Mouse (Mus musculus) Patski (cell line): ENCODE results near the gene Sdhaf3. TPM values are rescaled to one million over a fixed set of nuclear protein-coding genes. Genes with fewer than 3 reads are reported as not detected.

Experiments used
- ATAC-seq: fragments of 100-300 bp; one replicate; pipeline ENCODE4 v1.8.0; 2021
- CTCF ChIA-PET: fragments of 350-600 bp; sonication (Branson Sonifier 250); formaldehyde crosslinking; loops from one replicate; lab custom pipeline; 2022; ENCODE audit warnings: inconsistent platforms; lab: Charles Lee
- POLR2A ChIA-PET: fragments of 350-600 bp; sonication (Branson Sonifier 250); formaldehyde crosslinking; loops from one replicate; lab custom pipeline; 2022; ENCODE audit warnings: antibody characterized with exemption, inconsistent platforms; lab: Charles Lee
- DNase-seq: peaks from one replicate; pipeline ENCODE4 v3.0.0-alpha.2; 2011; ENCODE audit warnings: low read depth, low spot score
- H3K27me3 ChIP-seq: fragments of 371-371 bp; one replicate; pipeline ENCODE4 v1.5.1; 2021
- CTCF ChIP-seq: fragments of 100-300 bp; IDR thresholded peaks from one replicate; pipeline ENCODE4 v1.5.1; 2021
- in situ Hi-C: fragments of 300-500 bp; cut with MboI; formaldehyde crosslinking; loops from 3 replicates; pipeline ENCODE4 v1.11.1; 2018; ENCODE audit warnings: low pct_unique_long_range_greater_than_20kb, mixed read lengths
- polyA plus RNA-seq: library from polyadenylated mRNA; unstranded; gene quantifications from one replicate; pipeline ENCODE4 v1.2.3, GENCODE M21; 2021

Gene Sdhaf3
- polyA plus RNA-seq, result 2.6 TPM

DNA sequence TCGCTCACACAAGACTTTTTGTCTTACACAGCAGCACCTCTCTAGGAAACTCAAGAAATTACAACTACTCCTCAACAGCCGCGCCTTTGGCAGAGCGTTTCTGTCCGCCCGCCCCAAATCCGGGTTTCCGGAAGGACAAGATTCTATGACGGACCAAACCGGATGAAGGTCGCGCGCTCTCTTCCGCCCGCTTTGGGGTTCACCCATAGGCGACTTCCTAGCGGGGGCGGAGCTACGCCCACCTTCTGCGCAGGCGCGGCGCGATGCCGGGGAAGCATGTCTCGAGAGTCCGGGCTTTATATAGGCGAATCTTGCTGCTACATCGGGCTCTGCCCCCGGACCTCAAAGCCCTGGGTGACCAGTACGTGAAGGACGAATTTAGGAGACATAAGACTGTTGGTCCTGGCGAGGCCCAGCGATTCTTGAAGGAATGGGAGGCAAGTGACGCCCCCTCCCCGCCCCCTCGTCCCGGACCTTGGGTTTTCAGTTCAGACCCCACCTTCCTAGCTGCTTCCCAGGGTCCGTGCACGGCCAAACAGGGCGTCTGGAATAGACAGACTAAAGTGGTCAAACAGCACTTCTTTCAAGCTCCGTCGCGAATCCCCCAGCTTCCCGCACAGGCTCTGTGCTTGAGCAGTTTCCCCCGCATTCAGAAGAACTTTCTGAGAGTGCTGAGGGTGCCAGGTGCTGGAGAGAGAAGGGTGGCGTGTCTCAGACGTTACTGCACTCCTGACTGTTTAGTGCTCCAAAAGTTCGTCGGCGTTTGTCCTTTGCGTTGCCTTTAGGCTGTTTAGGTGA lies at the start of gene Sdhaf3:
Gene Sdhaf3, plus strand, starts transcription at position 241 of the 798 bp plus-strand sequence.
- POLR2A ChIA-PET, result interaction anchor here (0.6 kb wide), 1 partner anchor 64 kb away, joined by 3 read pairs; no protein-coding TSS in a partner anchor
- peak; percentile 72 for DNase-seq
- in situ Hi-C loops, result no loop called here
- TF ChIP-seq CTCF, result peak; percentile 55
- CTCF ChIA-PET, result interaction anchor here (0.8 to 1.3 kb wide), 3 partner anchors 12 to 957 kb away, joined by 3 to 4 read pairs (median 4); no protein-coding TSS in a partner anchor
- peaks cover 10% of the 10 kb centered on the region for H3K27me3 ChIP-seq
- peak; percentile 99 for ATAC-seq

DNA sequence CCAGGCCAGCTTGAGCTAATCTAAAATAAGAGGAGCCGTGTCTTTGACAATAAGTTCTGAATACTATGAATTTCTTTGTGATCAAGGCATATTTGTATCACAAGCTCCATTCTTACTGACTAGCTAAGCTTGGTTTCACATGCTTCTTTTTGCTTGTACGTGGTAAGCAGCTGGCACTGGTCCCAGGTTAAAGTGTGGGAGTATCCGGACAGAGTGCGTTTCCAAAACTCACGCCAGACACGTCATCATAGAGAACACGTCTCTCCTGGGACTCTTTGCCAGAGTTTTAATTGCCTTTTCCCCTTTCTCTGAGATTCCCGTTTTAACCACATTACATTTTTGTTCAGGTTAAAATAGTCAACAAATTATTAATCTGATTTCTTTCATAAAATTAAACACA lies 46.2 kb upstream of the Sdhaf3 start:
- ChIA-PET POLR2A (no interaction called here), CTCF (no interaction called here)
- in situ Hi-C loops, result loop anchor here (10.0 kb wide), 1 partner anchor 1045 kb away; no protein-coding TSS in a partner anchor
- peak; percentile 13 for DNase-seq
- ATAC-seq, result no peak
- no peak for TF ChIP-seq CTCF
- H3K27me3 ChIP-seq, result peaks cover 4% of the 10 kb centered on the region

- no peak for TF ChIP-seq CTCF
- ATAC-seq (no peak), DNase-seq (no peak)
- in situ Hi-C loops, result no loop called here
- CTCF ChIA-PET, result interaction anchor here (1.0 to 1.4 kb wide), 3 partner anchors 19 to 30 kb away, joined by 3 to 4 read pairs (median 3); no protein-coding TSS in a partner anchor
- peaks cover 4% of the 10 kb centered on the region for H3K27me3 ChIP-seq
- POLR2A ChIA-PET, result interaction anchor here (0.7 kb wide), 1 partner anchor 9 kb away, joined by 3 read pairs; no protein-coding TSS in a partner anchor
Measured at GRCm38 (mm10) chr6:6914304-6914703, 41.5 kb upstream of the Sdhaf3 start.

GRCm38 (mm10) chr6:6914849-6915525 lies 40.8 kb upstream of the Sdhaf3 start:
- TF ChIP-seq CTCF, result peak; percentile 67
- in situ Hi-C loops, result no loop called here
- peak; percentile 73 for ATAC-seq
- DNase-seq, result no peak
- POLR2A ChIA-PET, result no interaction called here
- H3K27me3 ChIP-seq, result peaks cover 4% of the 10 kb centered on the region
- CTCF ChIA-PET, result interaction anchor here (1.0 to 1.4 kb wide), 4 partner anchors 13 to 30 kb away, joined by 3 to 5 read pairs (median 4); no protein-coding TSS in a partner anchor

- TF ChIP-seq CTCF, result peak; percentile 15
- ChIA-PET CTCF (interaction anchor here (1.1 kb wide), 1 partner anchor 13 kb away, joined by 5 read pairs; no protein-coding TSS in a partner anchor), POLR2A (interaction anchor here (0.5 kb wide), 1 partner anchor 699 kb away, joined by 8 read pairs; no protein-coding TSS in a partner anchor)
- H3K27me3 ChIP-seq, result peaks cover 4% of the 10 kb centered on the region
- DNase-seq (no peak), ATAC-seq (no peak)
- in situ Hi-C loops, result no loop called here
Measured at GRCm38 (mm10) chr6:6915526-6915915, 40.3 kb upstream of the Sdhaf3 start.

DNA sequence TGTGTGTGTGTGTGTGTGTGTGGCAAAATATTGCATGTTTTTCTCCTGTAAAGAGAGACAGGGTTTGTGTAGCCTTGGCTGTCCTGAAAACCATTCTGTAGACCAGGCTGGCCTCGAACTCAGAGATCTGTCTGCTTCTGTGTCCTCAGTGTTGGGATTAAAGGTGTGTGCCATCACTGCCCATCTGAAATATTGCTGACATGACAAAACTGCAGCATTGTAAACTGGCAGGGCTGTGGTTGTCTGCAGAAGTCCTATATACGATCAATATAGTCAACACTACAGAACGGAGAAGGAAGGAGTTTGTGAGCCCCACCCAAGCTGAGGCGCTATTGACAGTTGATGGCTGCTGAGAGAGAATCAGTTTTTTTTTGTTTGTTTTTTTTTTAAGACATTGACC lies 38.5 kb upstream of the Sdhaf3 start:
- peaks cover 10% of the 10 kb centered on the region for H3K27me3 ChIP-seq
- ChIA-PET CTCF (no interaction called here), POLR2A (interaction anchor here (0.7 kb wide), 1 partner anchor 1978 kb away, joined by 4 read pairs; no protein-coding TSS in a partner anchor)
- TF ChIP-seq CTCF, result no peak
- in situ Hi-C loops, result no loop called here
- ATAC-seq (no peak), DNase-seq (no peak)

GRCm38 (mm10) chr6:6925264-6925663 lies 30.5 kb upstream of the Sdhaf3 start:
- ChIA-PET CTCF (no interaction called here), POLR2A (no interaction called here)
- no peak for ATAC-seq
- H3K27me3 ChIP-seq, result peaks cover 38% of the 10 kb centered on the region
- in situ Hi-C loops, result no loop called here
- DNase-seq, result no peak
- TF ChIP-seq CTCF, result no peak

GRCm38 (mm10) chr6:6930831-6931230 lies 25.0 kb upstream of the Sdhaf3 start:
- no peak for ATAC-seq
- DNase-seq, result no peak

DNA sequence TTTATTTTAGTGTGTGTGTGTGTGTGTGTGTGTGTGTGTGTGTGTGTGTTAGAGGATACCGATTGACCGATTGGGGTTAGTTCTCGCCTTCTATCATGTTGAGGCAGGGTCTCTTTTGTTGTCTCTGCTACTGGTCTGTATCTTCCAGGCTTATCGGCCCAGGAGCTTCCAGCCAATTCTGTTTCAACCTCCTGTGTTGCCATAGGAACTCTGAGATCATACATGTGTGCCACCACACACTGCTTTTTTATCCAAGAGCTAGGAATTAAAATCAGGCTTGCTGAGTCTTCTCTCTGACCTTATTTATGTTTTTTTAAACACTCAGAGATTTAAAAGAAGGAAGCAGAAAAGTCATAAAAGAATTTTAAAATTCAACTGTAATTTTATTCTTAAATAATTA lies 24.3 kb upstream of the Sdhaf3 start:
- no peak for ATAC-seq
- peaks cover 30% of the 10 kb centered on the region for H3K27me3 ChIP-seq
- in situ Hi-C loops, result no loop called here
- DNase-seq, result no peak
- CTCF ChIA-PET, result interaction anchor here (1.2 to 1.3 kb wide), 2 partner anchors 16 to 34 kb away, joined by 3 read pairs; no protein-coding TSS in a partner anchor
- POLR2A ChIA-PET, result no interaction called here
- TF ChIP-seq CTCF, result no peak

More at GRCm38 (mm10) chr6:6930831-6931230, 25.0 kb upstream of the Sdhaf3 start:
- no peak for TF ChIP-seq CTCF
- CTCF ChIA-PET, result interaction anchor here (1.3 kb wide), 1 partner anchor 17 kb away, joined by 3 read pairs; no protein-coding TSS in a partner anchor
- POLR2A ChIA-PET, result no interaction called here
- peaks cover 33% of the 10 kb centered on the region for H3K27me3 ChIP-seq
- in situ Hi-C loops, result no loop called here

- H3K27me3 ChIP-seq, result peaks cover 5% of the 10 kb centered on the region
- in situ Hi-C loops, result no loop called here
- DNase-seq (no peak), ATAC-seq (no peak)
- TF ChIP-seq CTCF, result no peak
- ChIA-PET CTCF (no interaction called here), POLR2A (no interaction called here)
Measured at GRCm38 (mm10) chr6:6940845-6941244, 15.0 kb upstream of the Sdhaf3 start.
